Mouse (Mus musculus): ENCODE data around the gene Sugp1.

- no peak for TF ChIP-seq POLR2A (IDR thresholded peaks at IDR 0.05; ENCODE audit: insufficient read length, low read depth)
- TF ChIP-seq SRF (IDR thresholded peaks at IDR 0.05; ENCODE audit: control insufficient read depth, insufficient read length, low read depth): no peak
- no peak for TF ChIP-seq CEBPB (IDR thresholded peaks at IDR 0.05; ENCODE audit: insufficient read depth, poor library complexity, severe bottlenecking)
These were observed 30.3 kb upstream of the Sugp1 start for GRCm38 (mm10) chr8:70012350-70012749.
